Mouse (Mus musculus): Measurements from ENCODE around the gene Tas2r129. TPM values are rescaled to one million over a fixed set of nuclear protein-coding genes. Genes with fewer than 3 reads are reported as not detected.

The Tas2r129 gene
- not detected for polyA plus RNA-seq (2017; shearing (Covaris generic))

DNA sequence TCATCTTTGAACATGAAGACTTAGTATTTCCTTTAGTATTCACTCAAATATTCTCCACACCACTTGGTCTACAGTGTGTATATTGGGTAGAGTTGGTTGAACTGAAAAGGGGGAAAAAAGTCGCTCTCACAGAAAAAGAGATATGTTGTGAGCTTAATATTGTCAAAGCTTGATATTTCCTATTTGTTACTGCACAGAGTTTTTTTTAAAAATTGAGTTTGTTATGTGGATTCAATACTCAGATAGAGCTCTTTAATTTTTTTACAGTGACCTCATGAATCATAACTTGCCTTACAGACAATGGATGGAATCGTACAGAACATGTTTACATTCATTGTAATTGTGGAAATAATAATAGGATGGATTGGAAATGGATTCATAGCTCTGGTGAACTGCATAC, at the start of gene Tas2r129:
Gene Tas2r129 (plus strand): TSS at position 301 of the 400 bp plus-strand sequence.

DNA sequence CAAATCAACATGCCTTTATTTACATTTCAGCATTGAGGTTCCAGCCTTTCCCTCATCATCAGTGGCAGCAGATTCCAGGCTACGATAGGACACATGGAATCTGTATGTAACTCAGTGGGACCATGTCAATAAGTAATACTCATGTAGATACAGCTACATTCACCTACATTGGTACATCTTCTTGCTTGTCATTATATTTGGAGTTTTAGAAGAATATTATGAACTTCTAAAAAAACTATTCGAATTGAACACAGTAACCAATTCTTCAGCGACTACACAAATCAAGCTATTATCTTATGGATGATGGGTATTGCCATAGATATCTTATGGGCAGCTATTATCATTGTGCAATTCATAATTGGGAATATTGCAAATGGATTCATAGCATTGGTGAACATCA, 41.6 kb upstream of the Tas2r129 start, which contains the start of gene Tas2r125:
Gene Tas2r125 (plus strand): TSS at position 301 of the 400 bp plus-strand sequence.

DNA sequence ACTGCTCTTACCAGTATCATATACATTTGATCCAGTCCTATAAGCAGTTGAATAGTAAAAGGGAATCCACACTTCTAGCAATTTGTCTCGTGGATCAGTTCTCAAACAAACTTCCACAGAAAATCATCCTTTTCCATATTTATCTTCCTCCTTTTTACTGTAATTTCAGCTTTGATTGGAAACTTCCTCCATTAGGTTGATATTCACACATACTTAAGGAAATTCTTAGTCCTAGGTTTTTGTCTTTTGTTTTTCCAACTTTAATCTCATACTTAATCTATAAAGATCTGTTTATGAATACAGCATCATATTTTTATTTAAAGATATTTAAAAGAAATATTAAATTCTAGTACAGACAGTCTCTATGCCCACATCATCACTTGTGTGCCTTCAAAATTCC, 6.9 kb downstream of the Tas2r129 start, which contains the start of gene Tas2r131:
Gene Tas2r131 (minus strand): TSS at position 101 of the 400 bp plus-strand sequence.

DNA sequence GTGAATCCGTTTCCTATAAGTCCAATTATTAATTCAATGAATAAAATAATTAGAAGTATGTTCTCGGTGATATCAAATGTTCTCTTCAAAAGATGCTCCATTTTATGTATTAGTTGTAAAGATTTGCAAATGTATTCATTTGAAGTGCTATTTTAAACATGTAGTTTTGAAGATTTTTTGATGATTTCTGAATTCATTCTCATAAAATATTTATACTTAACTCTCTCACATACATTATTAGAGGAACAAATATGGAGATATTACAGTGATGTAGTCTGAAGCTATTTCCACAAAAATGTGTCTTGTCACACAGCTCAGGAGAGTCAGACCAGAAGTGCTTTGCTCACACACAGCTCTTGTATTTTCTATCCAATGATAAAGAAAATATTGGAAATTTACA, 30.0 kb downstream of the Tas2r129 start, which contains the start of gene Tas2r109:
Gene Tas2r109 (minus strand): TSS at position 101 of the 400 bp plus-strand sequence.

Other genes with a start within 250 kb of the Tas2r129 start
- not detected for gene Tas2r122, start 239.2 kb upstream of the Tas2r129 start, polyA plus RNA-seq (2017; shearing (Covaris generic))
- not detected for gene Tas2r115, start 213.1 kb upstream of the Tas2r129 start, polyA plus RNA-seq (2017; shearing (Covaris generic))
- gene Tas2r124, start 196.4 kb upstream of the Tas2r129 start, polyA plus RNA-seq (2017; shearing (Covaris generic)), result not detected
- gene Tas2r102, start 189.0 kb upstream of the Tas2r129 start, polyA plus RNA-seq (2017; shearing (Covaris generic)), result not detected
- not detected for gene Tas2r136, start 172.9 kb upstream of the Tas2r129 start, polyA plus RNA-seq (2017; shearing (Covaris generic))
- gene Tas2r117, start 148.3 kb upstream of the Tas2r129 start, polyA plus RNA-seq (2017; shearing (Covaris generic)), result not detected
- not detected for gene Tas2r123, start 104.0 kb upstream of the Tas2r129 start, polyA plus RNA-seq (2017; shearing (Covaris generic))
- not detected for gene Tas2r116, start 95.7 kb upstream of the Tas2r129 start, polyA plus RNA-seq (2017; shearing (Covaris generic))
- gene Tas2r110, start 83.1 kb upstream of the Tas2r129 start, polyA plus RNA-seq (2017; shearing (Covaris generic)), result not detected
- not detected for gene Tas2r113, start 58.1 kb upstream of the Tas2r129 start, polyA plus RNA-seq (2017; shearing (Covaris generic))
- not detected for gene Tas2r125, start 41.5 kb upstream of the Tas2r129 start, polyA plus RNA-seq (2017; shearing (Covaris generic))
- not detected for gene Tas2r131, start 6.8 kb downstream of the Tas2r129 start, polyA plus RNA-seq (2017; shearing (Covaris generic))
- gene Tas2r109, start 29.9 kb downstream of the Tas2r129 start, polyA plus RNA-seq (2017; shearing (Covaris generic)), result not detected
- 0.19 TPM for gene Tas2r103, start 86.0 kb downstream of the Tas2r129 start, polyA plus RNA-seq (2017; shearing (Covaris generic))
- not detected for gene Tas2r140, start 104.7 kb downstream of the Tas2r129 start, polyA plus RNA-seq (2017; shearing (Covaris generic))
- gene Smim10l1, start 153.8 kb downstream of the Tas2r129 start, polyA plus RNA-seq (2017; shearing (Covaris generic)), result 15.5 TPM

All from CD4-positive, CD25-positive, alpha-beta regulatory T cell (primary cell).